Mouse (Mus musculus): ENCODE data around the gene P4ha3. TPM values are rescaled to one million over a fixed set of nuclear protein-coding genes. Genes with fewer than 3 reads are reported as not detected.
A peak's percentile ranks its signal among the peaks of the same experiment; 100 is the strongest.
"Not testable (repeated sequence)": the region's sequence is repeated elsewhere in the genome, so short reads cannot be mapped to it uniquely, and the experiment has no call there.

P4ha3 gene
- 1 to 10 TPM; 1.5 to 2.5 TPM for total RNA-seq (2021)
- long read RNA-seq, experiment 1, partial matches to known transcripts: 1 of 2 reads
- long read RNA-seq, experiment 1, other reads (novel, unspliced or antisense): 0 of 2 reads
- long read RNA-seq, experiment 2, partial matches to known transcripts: 1 of 2 reads
- long read RNA-seq, experiment 2, other reads (novel, unspliced or antisense): 0 of 2 reads

DNA sequence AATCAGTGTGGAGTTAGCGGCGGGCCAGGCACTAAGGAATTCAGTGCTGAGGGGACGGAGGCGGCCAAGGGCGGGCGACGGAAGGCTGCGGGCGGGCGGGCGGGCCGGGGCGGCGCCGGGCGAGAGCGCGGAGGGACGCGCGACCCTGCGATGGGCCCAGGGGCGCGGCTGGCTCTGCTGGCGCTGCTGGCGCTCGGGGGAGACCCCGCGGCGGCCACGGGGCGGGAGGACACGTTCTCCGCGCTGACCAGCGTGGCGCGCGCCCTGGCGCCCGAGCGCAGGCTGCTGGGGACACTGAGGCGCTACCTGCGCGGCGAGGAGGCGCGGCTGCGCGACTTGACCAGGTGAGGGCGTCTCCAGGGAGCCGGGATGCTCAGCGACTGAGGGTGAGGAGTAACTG lies at the start of gene P4ha3:
Gene P4ha3 (plus strand): TSS at position 138 of the 400 bp plus-strand sequence.
- DNase-seq: no peak
- intact Hi-C loops (cut with DNase I; ENCODE audit: low total_unique reads): no loop called here

DNA sequence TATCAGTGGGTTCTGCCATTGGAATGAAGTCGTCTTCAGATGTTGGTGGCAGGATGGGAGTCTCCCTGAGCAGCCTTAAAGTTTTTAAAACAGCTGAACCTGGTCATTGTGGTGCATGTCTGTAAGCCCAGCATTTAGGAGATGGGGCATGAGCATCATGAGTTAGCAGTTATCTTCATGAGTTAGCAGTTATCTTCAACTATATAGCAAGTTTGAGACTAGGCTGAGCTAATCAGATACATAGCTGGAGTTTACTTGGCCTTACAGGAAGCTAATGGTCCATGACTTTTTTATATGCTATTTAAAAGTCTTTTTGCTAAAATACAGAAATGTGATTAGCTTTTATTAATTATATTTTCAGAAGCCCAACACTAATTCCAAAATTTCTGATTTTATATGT lies 47.0 kb upstream of the P4ha3 start:
- intact Hi-C loops (cut with DNase I; ENCODE audit: low total_unique reads): no loop called here
- DNase-seq: no peak

GRCm38 (mm10) chr7:100240601-100241000 lies 44.7 kb upstream of the P4ha3 start:
- intact Hi-C loops (cut with DNase I; ENCODE audit: low total_unique reads): no loop called here
- DNase-seq: no peak

DNA sequence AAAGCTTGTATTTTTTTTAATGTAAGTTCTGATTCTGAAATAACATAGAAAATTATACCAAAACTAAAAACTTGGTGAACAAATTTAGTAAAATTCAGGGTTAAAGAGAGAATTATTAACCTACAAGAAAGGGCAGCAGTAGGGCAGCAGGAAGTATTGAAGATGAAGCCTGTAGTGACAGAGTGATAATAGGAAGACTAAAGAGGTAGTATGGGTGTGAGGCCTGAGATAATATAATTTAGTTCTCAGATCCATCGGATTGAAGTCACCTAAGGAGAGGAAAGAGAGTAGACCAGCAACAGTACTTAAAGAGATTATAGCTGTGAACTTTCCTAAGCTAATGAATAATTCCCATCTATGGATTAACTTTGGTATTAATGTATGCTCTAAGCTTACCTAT lies 42.3 kb upstream of the P4ha3 start:
- no peak for DNase-seq
- intact Hi-C loops (cut with DNase I; ENCODE audit: low total_unique reads): no loop called here

GRCm38 (mm10) chr7:100244225-100244624 lies 41.1 kb upstream of the P4ha3 start:
- intact Hi-C loops (cut with DNase I; ENCODE audit: low total_unique reads): no loop called here

GRCm38 (mm10) chr7:100245176-100245575 lies 40.1 kb upstream of the P4ha3 start:
- DNase-seq: no peak
- intact Hi-C loops (cut with DNase I; ENCODE audit: low total_unique reads): no loop called here

More at GRCm38 (mm10) chr7:100244225-100244624, 41.1 kb upstream of the P4ha3 start:
- DNase-seq: no peak

DNA sequence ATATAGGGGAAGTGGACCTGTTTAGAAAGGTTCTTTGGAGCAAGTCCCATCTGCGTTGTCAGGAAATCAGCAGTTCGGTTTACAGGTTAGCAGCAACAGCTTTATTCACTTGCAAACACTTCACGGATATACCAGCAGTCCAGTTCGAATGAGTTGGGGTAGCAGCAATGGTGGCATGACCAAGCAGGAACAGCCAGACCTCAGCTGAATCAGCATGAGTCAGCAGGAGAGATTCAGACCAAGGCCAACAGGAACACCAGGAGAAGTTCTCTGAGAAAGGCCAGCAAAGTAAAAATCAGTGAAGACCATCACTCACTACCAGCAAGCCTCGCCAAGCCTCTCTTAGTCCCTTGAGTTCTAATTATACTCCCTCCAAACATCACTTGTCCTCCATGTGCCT lies 34.7 kb upstream of the P4ha3 start:
- intact Hi-C loops (cut with DNase I; ENCODE audit: low total_unique reads): no loop called here
- DNase-seq: no peak

- intact Hi-C loops (cut with DNase I; ENCODE audit: low total_unique reads): no loop called here
Observed at GRCm38 (mm10) chr7:100262350-100262749, 23.0 kb upstream of the P4ha3 start.

DNA sequence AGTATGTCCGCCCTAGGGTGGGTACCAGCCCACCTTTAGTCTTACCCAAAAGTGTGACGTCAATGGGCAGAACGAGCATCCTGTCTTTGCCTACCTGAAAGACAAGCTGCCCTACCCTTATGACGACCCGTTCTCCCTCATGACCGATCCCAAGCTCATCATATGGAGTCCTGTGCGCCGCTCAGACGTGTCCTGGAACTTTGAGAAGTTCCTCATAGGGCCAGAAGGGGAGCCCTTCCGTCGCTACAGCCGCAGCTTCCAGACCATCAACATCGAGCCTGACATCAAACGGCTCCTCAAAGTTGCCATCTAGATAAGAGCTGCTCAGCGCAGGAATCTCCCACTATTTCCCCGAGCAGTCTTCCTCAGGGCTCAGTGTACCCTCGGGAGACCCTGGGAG lies 20.4 kb upstream of the P4ha3 start:
- intact Hi-C loops (cut with DNase I; ENCODE audit: low total_unique reads); DNase-seq: not testable (repeated sequence)

More at GRCm38 (mm10) chr7:100262350-100262749, 23.0 kb upstream of the P4ha3 start:
- no peak for DNase-seq

DNA sequence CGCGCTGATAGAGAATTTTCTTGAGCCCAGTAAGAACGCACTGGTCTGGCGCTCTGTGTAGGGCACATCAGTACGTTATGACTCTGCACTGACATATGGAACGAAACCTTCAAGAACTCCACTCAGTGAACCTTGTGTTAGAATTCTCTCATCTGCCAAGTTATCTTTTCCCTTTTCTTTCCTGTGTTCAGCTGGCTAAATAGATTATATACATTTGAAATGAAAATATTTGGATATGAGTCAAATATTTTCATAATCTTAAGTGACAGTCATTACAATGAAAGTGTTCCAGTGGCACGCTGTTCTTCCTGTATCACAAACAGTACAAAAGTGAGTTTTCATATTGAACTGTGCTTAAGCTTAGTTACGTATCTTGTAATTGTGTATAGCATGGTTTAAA lies 13.0 kb upstream of the P4ha3 start:
- intact Hi-C loops (cut with DNase I; ENCODE audit: low total_unique reads): no loop called here
- no peak for DNase-seq

- intact Hi-C loops (cut with DNase I; ENCODE audit: low total_unique reads): no loop called here
- no peak for DNase-seq
Observed at GRCm38 (mm10) chr7:100274507-100274906, 10.8 kb upstream of the P4ha3 start.

- intact Hi-C loops (cut with DNase I; ENCODE audit: low total_unique reads): no loop called here
- DNase-seq: no peak
Observed at GRCm38 (mm10) chr7:100276397-100276796, 8.9 kb upstream of the P4ha3 start.

- intact Hi-C loops (cut with DNase I; ENCODE audit: low total_unique reads): loop anchor here (5.0 kb wide), 1 partner anchor 47 kb away; no protein-coding TSS in a partner anchor
- DNase-seq: no peak
Observed at GRCm38 (mm10) chr7:100279803-100280202, 5.5 kb upstream of the P4ha3 start.

GRCm38 (mm10) chr7:100281596-100281995 lies 3.7 kb upstream of the P4ha3 start:
- intact Hi-C loops (cut with DNase I; ENCODE audit: low total_unique reads): loop anchor here (5.0 kb wide), 1 partner anchor 46 kb away; no protein-coding TSS in a partner anchor
- DNase-seq: no peak

- no peak for DNase-seq
- intact Hi-C loops (cut with DNase I; ENCODE audit: low total_unique reads): loop anchor here (5.0 kb wide), 1 partner anchor 44 kb away; no protein-coding TSS in a partner anchor
Observed at GRCm38 (mm10) chr7:100283298-100283697, 2.0 kb upstream of the P4ha3 start.

- intact Hi-C loops (cut with DNase I; ENCODE audit: low total_unique reads): no loop called here
- peak; percentile 38 for DNase-seq
Observed at GRCm38 (mm10) chr7:100287748-100288578, 2.6 kb downstream of the P4ha3 start.

DNA sequence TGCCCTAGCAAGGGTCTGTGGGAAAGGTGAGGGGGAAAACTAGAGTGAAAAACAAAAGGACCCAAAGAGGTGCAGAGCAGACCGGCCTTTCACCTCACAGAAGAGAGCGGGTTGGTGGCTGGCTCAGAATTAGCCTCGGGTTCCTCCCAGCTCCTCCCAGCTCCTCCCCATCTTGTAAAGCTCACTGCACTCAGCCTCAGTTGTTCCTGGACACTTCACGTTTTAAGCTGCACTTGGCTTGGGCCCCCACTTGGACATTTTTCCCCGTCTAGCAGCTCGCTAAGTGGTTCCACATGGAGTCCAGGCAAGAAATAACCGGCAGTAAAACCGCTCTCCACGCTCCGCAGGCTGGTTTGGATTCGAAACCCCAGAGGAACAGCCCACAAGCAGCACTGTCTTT lies 3.3 kb downstream of the P4ha3 start:
- peak; percentile 55 for DNase-seq
- intact Hi-C loops (cut with DNase I; ENCODE audit: low total_unique reads): no loop called here

- no peak for DNase-seq
- intact Hi-C loops (cut with DNase I; ENCODE audit: low total_unique reads): no loop called here
Observed at GRCm38 (mm10) chr7:100293546-100293945, 8.2 kb downstream of the P4ha3 start.

DNA sequence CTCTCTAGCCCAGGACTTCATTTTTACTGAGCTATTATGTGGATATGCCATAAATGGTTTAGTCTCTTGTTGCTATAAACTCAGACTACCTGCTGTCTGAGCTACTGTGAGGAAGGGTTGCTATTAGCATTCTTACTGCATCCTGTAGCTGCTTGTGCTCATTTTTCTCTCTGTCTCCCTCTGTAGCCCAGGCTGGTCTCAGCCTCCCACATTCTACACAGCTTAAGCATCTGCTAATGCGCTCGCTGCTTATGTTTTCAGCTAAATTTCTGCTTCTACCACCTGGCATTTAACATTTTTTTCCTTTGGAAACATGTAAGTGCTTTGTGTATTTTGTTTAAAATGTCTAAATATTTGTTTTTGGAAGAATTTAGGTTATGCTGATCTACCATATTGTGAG lies 10.4 kb downstream of the P4ha3 start:
- intact Hi-C loops (cut with DNase I; ENCODE audit: low total_unique reads): no loop called here
- DNase-seq: no peak

- intact Hi-C loops (cut with DNase I; ENCODE audit: low total_unique reads): no loop called here
Observed at GRCm38 (mm10) chr7:100296699-100297098, 11.4 kb downstream of the P4ha3 start.

More at GRCm38 (mm10) chr7:100296699-100297098, 11.4 kb downstream of the P4ha3 start:
- no peak for DNase-seq

Measured in gastrocnemius, postnatal 14 days (tissue).